Mouse (Mus musculus): ENCODE measurements around the gene Qpct. TPM values are rescaled to one million over a fixed set of nuclear protein-coding genes. Genes with fewer than 3 reads are reported as not detected.

The Qpct gene
- total RNA-seq (2014; fragmentation: Nextera tagmentation) (1.1 and 4.3 TPM in 2 replicates), total RNA-seq (2017) (0.21 and 1.6 TPM in 2 replicates)

- no peak for ATAC-seq (replicated peaks; ENCODE audit: poor library complexity, severe bottlenecking)
Measured at GRCm38 (mm10) chr17:79051606-79052005, at the start of gene Qpct. Qpct (plus strand) TSS chr17:79051906.

GRCm38 (mm10) chr17:79013625-79014024, 38.1 kb upstream of the Qpct start:
- ATAC-seq (replicated peaks; ENCODE audit: poor library complexity, severe bottlenecking) = no peak

- peak; percentile 84 for ATAC-seq (replicated peaks; ENCODE audit: poor library complexity, severe bottlenecking)
Measured at GRCm38 (mm10) chr17:79014911-79015685, 36.6 kb upstream of the Qpct start.

GRCm38 (mm10) chr17:79015831-79016230, 35.9 kb upstream of the Qpct start:
- ATAC-seq (replicated peaks; ENCODE audit: poor library complexity, severe bottlenecking) = peak; percentile 33

GRCm38 (mm10) chr17:79018422-79018821, 33.3 kb upstream of the Qpct start:
- no peak for ATAC-seq (replicated peaks; ENCODE audit: poor library complexity, severe bottlenecking)

GRCm38 (mm10) chr17:79019726-79020207, 31.9 kb upstream of the Qpct start:
- ATAC-seq (replicated peaks; ENCODE audit: poor library complexity, severe bottlenecking) = no peak

- peak; percentile 72 for ATAC-seq (replicated peaks; ENCODE audit: poor library complexity, severe bottlenecking)
Measured at GRCm38 (mm10) chr17:79020208-79020983, 31.3 kb upstream of the Qpct start, which contains the start of gene Prkd3. Prkd3 (minus strand) TSS chr17:79020816.

- ATAC-seq (replicated peaks; ENCODE audit: poor library complexity, severe bottlenecking) = peak; percentile 16
Measured at GRCm38 (mm10) chr17:79020984-79021335, 30.7 kb upstream of the Qpct start.

GRCm38 (mm10) chr17:79022746-79023145, 29.0 kb upstream of the Qpct start:
- ATAC-seq (replicated peaks; ENCODE audit: poor library complexity, severe bottlenecking) = no peak; the same call in 1 of the 2 replicates

- no peak for ATAC-seq (replicated peaks; ENCODE audit: poor library complexity, severe bottlenecking)
Measured at GRCm38 (mm10) chr17:79024544-79024943, 27.2 kb upstream of the Qpct start.

GRCm38 (mm10) chr17:79029226-79029625, 22.5 kb upstream of the Qpct start:
- no peak for ATAC-seq (replicated peaks; ENCODE audit: poor library complexity, severe bottlenecking)

- ATAC-seq (replicated peaks; ENCODE audit: poor library complexity, severe bottlenecking) = peak; percentile 84
Measured at GRCm38 (mm10) chr17:79031569-79031968, 20.1 kb upstream of the Qpct start.

GRCm38 (mm10) chr17:79032782-79033181, 18.9 kb upstream of the Qpct start:
- no peak for ATAC-seq (replicated peaks; ENCODE audit: poor library complexity, severe bottlenecking)

- no peak for ATAC-seq (replicated peaks; ENCODE audit: poor library complexity, severe bottlenecking)
Measured at GRCm38 (mm10) chr17:79039660-79040059, 12.0 kb upstream of the Qpct start.

- ATAC-seq (replicated peaks; ENCODE audit: poor library complexity, severe bottlenecking) = peak; percentile 52
Measured at GRCm38 (mm10) chr17:79043705-79044104, 8.0 kb upstream of the Qpct start.

GRCm38 (mm10) chr17:79052088-79052812, 544 bp downstream of the Qpct start:
- peak; percentile 95 for ATAC-seq (replicated peaks; ENCODE audit: poor library complexity, severe bottlenecking)

- no peak for ATAC-seq (replicated peaks; ENCODE audit: poor library complexity, severe bottlenecking)
Measured at GRCm38 (mm10) chr17:79058271-79058670, 6.6 kb downstream of the Qpct start.

GRCm38 (mm10) chr17:79060221-79060620, 8.5 kb downstream of the Qpct start:
- no peak for ATAC-seq (replicated peaks; ENCODE audit: poor library complexity, severe bottlenecking)

GRCm38 (mm10) chr17:79064250-79064649, 12.5 kb downstream of the Qpct start:
- no peak for ATAC-seq (replicated peaks; ENCODE audit: poor library complexity, severe bottlenecking)

- ATAC-seq (replicated peaks; ENCODE audit: poor library complexity, severe bottlenecking) = no peak
Measured at GRCm38 (mm10) chr17:79068581-79068980, 16.9 kb downstream of the Qpct start.

- no peak for ATAC-seq (replicated peaks; ENCODE audit: poor library complexity, severe bottlenecking)
Measured at GRCm38 (mm10) chr17:79069019-79069418, 17.3 kb downstream of the Qpct start.

Data from granulocyte monocyte progenitor cell, adult 5-6 weeks (primary cell).